Mouse (Mus musculus): ENCODE data around the gene Lix1. TPM values are rescaled to one million over a fixed set of nuclear protein-coding genes. Genes with fewer than 3 reads are reported as not detected.

Lix1 gene
- total RNA-seq (2014; rRNA removed) = 0.34 and 0.46 TPM in 2 replicates
- 0.05 and 0.07 TPM in 2 replicates for polyA plus RNA-seq (2012; rRNA removed)

DNA sequence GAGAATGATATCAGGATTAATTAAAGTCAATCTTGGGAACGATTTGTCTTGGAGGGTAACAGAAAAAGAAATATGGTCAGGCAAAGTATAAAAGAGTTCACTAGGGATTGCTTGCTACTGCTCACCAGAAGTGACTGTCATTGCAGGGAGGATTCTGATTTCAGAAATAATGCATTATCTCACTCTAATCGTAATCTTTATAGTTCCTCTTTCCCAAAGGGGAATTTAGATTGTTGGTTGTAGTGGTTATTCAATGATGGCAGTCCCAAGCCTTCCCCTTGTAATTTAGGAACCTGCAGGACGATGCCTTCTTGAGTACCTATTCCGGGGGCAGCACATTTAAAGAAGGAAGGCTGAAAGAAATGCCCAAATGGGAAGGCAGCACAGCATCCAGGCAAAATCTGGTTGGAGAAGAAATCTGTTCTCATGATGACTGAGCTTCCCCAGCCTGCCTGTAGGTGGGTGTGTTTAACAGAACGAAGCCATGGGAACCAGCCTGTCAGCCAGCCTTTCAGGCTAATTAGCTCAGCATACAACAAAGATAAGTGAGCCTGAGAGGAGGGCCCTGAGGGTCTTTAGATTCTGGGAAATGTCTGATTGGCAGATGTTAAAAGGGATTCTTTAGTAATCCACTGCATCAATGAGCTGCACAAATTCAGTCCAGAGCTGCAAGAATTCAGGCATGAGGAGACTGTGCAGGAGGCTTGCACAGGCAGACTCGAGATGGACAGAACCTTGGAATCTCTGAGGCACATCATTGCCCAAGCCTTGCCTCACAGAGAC lies at the start of gene Lix1:
Lix1 (plus strand) TSS at position 451 of the 783 bp plus-strand sequence.
- Histone ChIP-seq H3K36me3 (ENCODE audit: control insufficient read depth, insufficient read depth, low read length) (no peaks in the 10 kb centered on the region), H3K4me3 (ENCODE audit: insufficient read depth, low read depth, low read length) (no peak within 1 kb of the TSS), H3K9ac (ENCODE audit: low read depth, low read length) (no peak within 1 kb of the TSS), H3K4me1 (ENCODE audit: control insufficient read depth, insufficient read depth, low read length) (peaks cover 2% of the 10 kb centered on the region; the same call in 1 of the 2 replicates), H3K27me3 (ENCODE audit: control insufficient read depth, insufficient read depth, low read length) (no peaks in the 10 kb centered on the region), H3K79me2 (ENCODE audit: control insufficient read depth, insufficient read depth, low read length) (no peaks in the 10 kb centered on the region), H3K27ac (replicated peaks; ENCODE audit: insufficient read depth, low read depth, low read length) (no peak within 1 kb of the TSS)
- TF ChIP-seq POLR2A (IDR thresholded peaks at IDR 0.05; ENCODE audit: extremely low read depth, insufficient read depth, low read length) = no peak
- 0 out of 2 replicates have a peak, but pooled peaks have one; percentile 19 for TF ChIP-seq CTCF (IDR thresholded peaks at IDR 0.05; ENCODE audit: low read depth, low read length)
- no peak for DNase-seq (ENCODE audit: extremely low read depth, low read depth, low spot score)
- 51% methylated on average over 6 of the region's 6 CpGs for WGBS

GRCm38 (mm10) chr17:17373550-17373917 lies 28.9 kb upstream of the Lix1 start:
- Histone ChIP-seq H3K4me3 (ENCODE audit: insufficient read depth, low read depth, low read length) (peak overlapping the region; percentile 49), H3K4me1 (ENCODE audit: control insufficient read depth, insufficient read depth, low read length) (peaks cover 6% of the 10 kb centered on the region; the same call in 1 of the 2 replicates), H3K27ac (replicated peaks; ENCODE audit: insufficient read depth, low read depth, low read length) (peak overlapping the region; percentile 76), H3K36me3 (ENCODE audit: control insufficient read depth, insufficient read depth, low read length) (peaks cover 6% of the 10 kb centered on the region; the same call in 1 of the 2 replicates), H3K27me3 (ENCODE audit: control insufficient read depth, insufficient read depth, low read length) (no peaks in the 10 kb centered on the region), H3K9ac (ENCODE audit: low read depth, low read length) (peak overlapping the region; percentile 67), H3K79me2 (ENCODE audit: control insufficient read depth, insufficient read depth, low read length) (no peaks in the 10 kb centered on the region; the same call in 1 of the 2 replicates)
- WGBS = under 1% methylated on average over 6 of the region's 6 CpGs
- DNase-seq (ENCODE audit: extremely low read depth, low read depth, low spot score) = no peak
- TF ChIP-seq POLR2A (IDR thresholded peaks at IDR 0.05; ENCODE audit: extremely low read depth, insufficient read depth, low read length) = no peak
- no peak for TF ChIP-seq CTCF (IDR thresholded peaks at IDR 0.05; ENCODE audit: low read depth, low read length)

- peak within 1 kb of the TSS; percentile 84 for H3K9ac ChIP-seq (ENCODE audit: low read depth, low read length)
- TF ChIP-seq CTCF (IDR thresholded peaks at IDR 0.05; ENCODE audit: low read depth, low read length) (no peak), POLR2A (IDR thresholded peaks at IDR 0.05; ENCODE audit: extremely low read depth, insufficient read depth, low read length) (peak; percentile 80)
- H3K79me2 ChIP-seq (ENCODE audit: control insufficient read depth, insufficient read depth, low read length) = no peaks in the 10 kb centered on the region; the same call in 1 of the 2 replicates
- peak within 1 kb of the TSS; percentile 61 for H3K4me3 ChIP-seq (ENCODE audit: insufficient read depth, low read depth, low read length)
- peaks cover 9% of the 10 kb centered on the region for H3K36me3 ChIP-seq (ENCODE audit: control insufficient read depth, insufficient read depth, low read length)
- peak within 1 kb of the TSS; percentile 80 for H3K27ac ChIP-seq (replicated peaks; ENCODE audit: insufficient read depth, low read depth, low read length)
- peaks cover 6% of the 10 kb centered on the region; the same call in 1 of the 2 replicates for H3K4me1 ChIP-seq (ENCODE audit: control insufficient read depth, insufficient read depth, low read length)
- no peaks in the 10 kb centered on the region for H3K27me3 ChIP-seq (ENCODE audit: control insufficient read depth, insufficient read depth, low read length)
- under 1% methylated on average over 48 of the region's 48 CpGs for WGBS
- peak; percentile 98 for DNase-seq (ENCODE audit: extremely low read depth, low read depth, low spot score)
These were observed 28.3 kb upstream of the Lix1 start, which contains the start of gene Riok2 for GRCm38 (mm10) chr17:17373918-17374910. Gene Riok2 (plus strand): TSS chr17:17374309.

GRCm38 (mm10) chr17:17375581-17375980 lies 26.9 kb upstream of the Lix1 start:
- H3K27me3 ChIP-seq (ENCODE audit: control insufficient read depth, insufficient read depth, low read length) = no peaks in the 10 kb centered on the region
- H3K27ac ChIP-seq (replicated peaks; ENCODE audit: insufficient read depth, low read depth, low read length) = peak overlapping the region; percentile 88
- TF ChIP-seq CTCF (IDR thresholded peaks at IDR 0.05; ENCODE audit: low read depth, low read length) (no peak), POLR2A (IDR thresholded peaks at IDR 0.05; ENCODE audit: extremely low read depth, insufficient read depth, low read length) (no peak)
- peaks cover 6% of the 10 kb centered on the region; the same call in 1 of the 2 replicates for H3K4me1 ChIP-seq (ENCODE audit: control insufficient read depth, insufficient read depth, low read length)
- peak overlapping the region; percentile 79 for H3K9ac ChIP-seq (ENCODE audit: low read depth, low read length)
- peak overlapping the region; percentile 61 for H3K4me3 ChIP-seq (ENCODE audit: insufficient read depth, low read depth, low read length)
- WGBS = 19% methylated on average over 3 of the region's 3 CpGs
- peaks cover 10% of the 10 kb centered on the region for H3K36me3 ChIP-seq (ENCODE audit: control insufficient read depth, insufficient read depth, low read length)
- no peaks in the 10 kb centered on the region; the same call in 1 of the 2 replicates for H3K79me2 ChIP-seq (ENCODE audit: control insufficient read depth, insufficient read depth, low read length)
- DNase-seq (ENCODE audit: extremely low read depth, low read depth, low spot score) = peak; percentile 86

DNA sequence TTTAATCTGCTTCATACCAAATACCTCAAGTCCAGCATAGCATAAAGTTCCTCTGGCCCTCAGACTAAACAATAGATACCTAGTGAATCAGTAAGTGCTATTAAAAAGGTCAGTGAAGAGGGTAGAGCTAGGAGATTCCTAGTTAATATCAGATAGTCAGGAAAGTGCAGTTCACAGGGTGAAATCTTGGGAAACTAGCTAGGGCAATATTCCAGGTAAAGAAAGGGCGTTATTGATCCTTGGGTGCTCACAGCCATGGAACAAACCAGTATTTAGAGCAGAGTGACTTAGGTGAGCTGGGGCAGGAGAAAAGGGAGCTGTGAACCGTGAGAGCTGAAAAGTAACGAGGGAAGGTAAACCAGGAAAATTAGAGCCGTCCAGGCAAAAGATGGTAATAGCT lies 18.8 kb upstream of the Lix1 start:
- Histone ChIP-seq H3K36me3 (ENCODE audit: control insufficient read depth, insufficient read depth, low read length) (peaks cover 47% of the 10 kb centered on the region), H3K4me1 (ENCODE audit: control insufficient read depth, insufficient read depth, low read length) (peaks cover 4% of the 10 kb centered on the region), H3K4me3 (ENCODE audit: insufficient read depth, low read depth, low read length) (no peak overlapping the region), H3K27me3 (ENCODE audit: control insufficient read depth, insufficient read depth, low read length) (no peaks in the 10 kb centered on the region), H3K79me2 (ENCODE audit: control insufficient read depth, insufficient read depth, low read length) (no peaks in the 10 kb centered on the region; the same call in 1 of the 2 replicates), H3K9ac (ENCODE audit: low read depth, low read length) (peak overlapping the region; percentile 36; the same call in 1 of the 2 replicates), H3K27ac (replicated peaks; ENCODE audit: insufficient read depth, low read depth, low read length) (peak overlapping the region; percentile 78)
- peak; percentile 95 for DNase-seq (ENCODE audit: extremely low read depth, low read depth, low spot score)
- WGBS = 29% methylated on average over 4 of the region's 4 CpGs
- no peak for TF ChIP-seq POLR2A (IDR thresholded peaks at IDR 0.05; ENCODE audit: extremely low read depth, insufficient read depth, low read length)
- no peak for TF ChIP-seq CTCF (IDR thresholded peaks at IDR 0.05; ENCODE audit: low read depth, low read length)
